Mouse (Mus musculus): ENCODE measurements at regions not wholly inside any gene's neighbourhood (a gene's known extent, or its start where the extent isn't known, plus 50 kb on each side); places are given as distances from the start of the nearest gene placed in this dataset.

DNA sequence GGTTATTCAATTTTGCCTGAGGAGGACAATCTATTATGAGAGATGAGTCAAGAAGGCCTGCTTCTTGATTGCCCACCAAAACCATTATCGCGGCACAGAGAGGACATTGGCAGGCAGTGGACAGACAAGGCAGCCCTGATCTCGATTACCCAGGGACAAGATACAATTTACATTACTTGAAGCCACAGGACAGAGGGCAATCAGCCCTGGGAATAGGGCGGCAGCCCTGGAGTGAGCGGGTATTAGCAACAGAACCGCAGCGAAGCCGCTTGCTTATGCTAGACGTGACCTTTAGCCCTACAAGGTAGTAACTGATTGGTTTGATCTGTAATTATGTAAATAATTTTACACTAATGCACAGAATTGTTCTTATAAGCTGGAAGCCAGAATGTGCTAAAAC is 586.0 kb upstream of the Pitx2 start:
- Histone ChIP-seq H3K4me3 (replicated peaks; ENCODE audit: low read length) (no peak overlapping the region), H3K27ac (no peak overlapping the region), H3K36me3 (replicated peaks; ENCODE audit: control insufficient read depth, insufficient read depth) (no peaks in the 10 kb centered on the region), H3K9ac (no peak overlapping the region), H3K27me3 (ENCODE audit: control insufficient read depth, insufficient read depth, low read length) (no peaks in the 10 kb centered on the region), H3K4me1 (replicated peaks; ENCODE audit: control insufficient read depth, insufficient read depth, low read length) (no peaks in the 10 kb centered on the region), H3K4me2 (replicated peaks) (no peak overlapping the region), H3K9me3 (ENCODE audit: control insufficient read depth, low read length) (no peaks in the 10 kb centered on the region)
- DNase-seq (ENCODE audit: low spot score) (no peak), ATAC-seq (ENCODE audit: low FRiP score) (no peak)
- WGBS, result 63% methylated on average over 9 of the region's 9 CpGs

DNA sequence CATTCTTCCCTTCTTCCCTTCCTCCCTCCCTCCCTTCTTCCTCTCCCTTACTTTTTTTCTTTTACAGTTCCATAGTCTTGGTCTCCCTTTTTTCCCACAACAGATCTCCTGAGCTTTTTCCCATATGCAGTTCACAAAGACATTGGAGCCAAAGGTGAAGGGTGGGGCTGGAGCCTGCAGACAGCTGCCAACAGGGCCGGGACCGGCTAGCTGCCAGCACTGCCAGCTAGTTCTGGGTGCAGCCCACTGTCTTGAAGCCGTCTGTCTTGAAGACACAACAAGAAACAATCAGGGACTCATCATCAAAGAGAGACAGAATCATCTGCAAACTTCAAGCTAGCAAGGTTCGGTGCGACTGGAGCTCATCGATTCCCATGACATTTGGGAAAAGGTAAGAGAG is 588.9 kb upstream of the Pitx2 start:
- Histone ChIP-seq H3K4me3 (replicated peaks; ENCODE audit: low read length) (no peak overlapping the region), H3K4me2 (replicated peaks) (no peak overlapping the region), H3K9ac (no peak overlapping the region), H3K9me3 (ENCODE audit: control insufficient read depth, low read length) (no peaks in the 10 kb centered on the region), H3K27ac (no peak overlapping the region), H3K4me1 (replicated peaks; ENCODE audit: control insufficient read depth, insufficient read depth, low read length) (no peaks in the 10 kb centered on the region), H3K27me3 (ENCODE audit: control insufficient read depth, insufficient read depth, low read length) (no peaks in the 10 kb centered on the region), H3K36me3 (replicated peaks; ENCODE audit: control insufficient read depth, insufficient read depth) (no peaks in the 10 kb centered on the region)
- 84% methylated on average over 6 of the region's 6 CpGs for WGBS
- no peak for ATAC-seq (ENCODE audit: low FRiP score)
- no peak for DNase-seq (ENCODE audit: low spot score)

DNA sequence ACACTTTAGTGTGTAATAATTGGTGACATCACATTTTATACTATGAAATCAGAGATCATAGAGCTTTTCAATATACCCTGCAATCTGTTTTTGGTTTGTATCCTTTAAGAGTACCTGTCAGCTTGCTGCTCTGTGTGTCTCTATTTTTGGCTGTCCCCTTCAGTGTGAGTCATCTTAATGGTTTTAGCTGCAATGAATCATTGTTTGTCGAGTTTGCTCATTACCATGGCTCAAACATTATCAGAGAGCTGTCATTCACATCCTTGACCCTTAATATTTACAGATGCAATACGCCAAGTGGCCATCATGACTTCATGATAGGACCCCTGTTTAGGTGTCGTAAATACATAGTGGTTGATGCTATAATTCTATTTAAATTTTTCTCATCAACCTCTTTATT is 591.0 kb upstream of the Pitx2 start:
- DNase-seq (ENCODE audit: low spot score), result no peak
- Histone ChIP-seq H3K36me3 (replicated peaks; ENCODE audit: control insufficient read depth, insufficient read depth) (no peaks in the 10 kb centered on the region), H3K27me3 (ENCODE audit: control insufficient read depth, insufficient read depth, low read length) (no peaks in the 10 kb centered on the region), H3K27ac (no peak overlapping the region), H3K4me2 (replicated peaks) (no peak overlapping the region), H3K9ac (no peak overlapping the region), H3K9me3 (ENCODE audit: control insufficient read depth, low read length) (no peaks in the 10 kb centered on the region), H3K4me3 (replicated peaks; ENCODE audit: low read length) (no peak overlapping the region), H3K4me1 (replicated peaks; ENCODE audit: control insufficient read depth, insufficient read depth, low read length) (no peaks in the 10 kb centered on the region)
- WGBS, result 86% methylated on average over 3 of the region's 3 CpGs
- no peak for ATAC-seq (ENCODE audit: low FRiP score)

DNA sequence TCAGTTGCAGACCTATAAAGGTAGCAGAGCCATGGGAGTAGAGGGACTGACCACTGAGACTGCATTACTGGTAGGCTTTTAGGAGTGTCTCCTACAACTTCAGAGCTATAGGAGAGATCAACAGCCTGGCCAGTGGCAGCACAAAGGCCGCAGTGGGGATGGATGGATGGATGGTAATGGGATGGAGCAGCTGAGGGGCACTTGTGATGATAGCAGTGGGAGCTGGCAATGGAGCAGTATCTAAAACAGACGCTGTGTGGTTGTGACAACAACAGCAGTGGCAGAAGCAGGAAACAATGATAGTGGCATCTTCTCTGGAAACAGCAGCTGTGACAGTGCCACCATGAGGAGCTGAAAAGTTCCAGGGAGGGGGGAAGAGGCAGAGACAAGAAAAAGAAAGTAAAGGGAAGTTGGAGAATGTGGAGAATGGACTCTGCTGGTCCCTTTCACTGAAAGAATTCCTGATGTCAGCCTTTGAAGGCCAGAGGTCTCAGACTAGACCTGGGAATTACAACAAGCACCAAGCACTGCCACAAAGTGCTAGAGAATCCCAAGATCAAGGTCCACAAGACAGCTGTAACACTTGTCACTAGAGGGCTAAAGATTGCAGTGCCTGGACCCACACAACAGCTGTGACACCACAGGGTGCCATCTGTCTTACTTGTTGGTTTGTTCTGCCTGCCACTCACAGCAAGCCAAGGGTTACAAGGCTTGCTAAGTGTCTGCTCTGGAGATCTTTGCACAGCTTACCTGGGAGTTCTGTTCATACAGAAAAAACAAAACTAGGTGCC is 624.1 kb upstream of the Pitx2 start:
- Histone ChIP-seq H3K4me1 (replicated peaks; ENCODE audit: control insufficient read depth, insufficient read depth, low read length) (no peaks in the 10 kb centered on the region), H3K27me3 (ENCODE audit: control insufficient read depth, insufficient read depth, low read length) (no peaks in the 10 kb centered on the region), H3K9ac (no peak overlapping the region), H3K9me3 (ENCODE audit: control insufficient read depth, low read length) (no peaks in the 10 kb centered on the region), H3K27ac (no peak overlapping the region), H3K36me3 (replicated peaks; ENCODE audit: control insufficient read depth, insufficient read depth) (no peaks in the 10 kb centered on the region), H3K4me2 (replicated peaks) (no peak overlapping the region), H3K4me3 (replicated peaks; ENCODE audit: low read length) (no peak overlapping the region)
- ATAC-seq (ENCODE audit: low FRiP score) (no peak), DNase-seq (ENCODE audit: low spot score) (no peak)
- 62% methylated on average over 2 of the region's 2 CpGs for WGBS

DNA sequence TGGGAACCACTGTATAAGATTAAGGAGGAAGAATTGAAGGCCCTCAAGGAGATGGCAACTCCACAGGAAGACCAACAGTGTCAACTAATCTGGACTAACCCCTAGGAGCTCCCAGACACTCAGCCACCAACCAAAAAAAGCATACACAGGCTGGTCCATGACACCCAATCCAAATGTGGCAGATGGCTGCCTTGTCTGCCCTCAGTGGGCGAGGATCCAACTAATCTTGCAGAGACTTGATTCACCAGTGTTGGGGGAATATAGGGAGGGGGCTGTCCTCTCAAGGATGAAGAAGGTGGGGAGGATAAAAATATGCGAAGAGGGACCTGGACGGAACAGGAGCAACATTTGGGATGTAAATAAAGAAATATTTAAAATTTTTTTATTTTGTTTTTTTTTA is 629.1 kb upstream of the Pitx2 start:
- no peak for ATAC-seq (ENCODE audit: low FRiP score)
- Histone ChIP-seq H3K27me3 (ENCODE audit: control insufficient read depth, insufficient read depth, low read length) (no peaks in the 10 kb centered on the region), H3K27ac (no peak overlapping the region)

DNA sequence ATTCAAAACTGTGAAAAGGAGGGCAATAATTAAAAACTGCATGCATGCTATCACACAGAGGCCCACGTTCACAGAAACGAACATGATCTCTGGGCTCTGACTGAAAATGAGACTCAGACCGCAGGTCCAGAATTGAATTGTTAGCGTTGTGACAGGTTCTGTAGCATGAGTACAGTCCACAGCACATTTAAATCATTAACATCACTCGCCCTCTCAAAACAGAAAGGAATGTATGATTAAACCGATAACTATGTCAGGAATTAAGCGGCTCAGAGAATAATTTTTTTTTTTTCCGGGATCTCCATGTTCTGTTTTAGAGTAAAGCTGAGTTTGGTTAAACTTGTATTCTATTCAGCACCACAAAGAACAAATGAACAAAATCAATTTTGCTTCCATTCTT is 634.3 kb upstream of the Pitx2 start:
- no peak overlapping the region for H3K4me2 ChIP-seq (replicated peaks)
- DNase-seq (ENCODE audit: low spot score), result no peak
- no peak overlapping the region for H3K9ac ChIP-seq
- no peak overlapping the region for H3K4me3 ChIP-seq (replicated peaks; ENCODE audit: low read length)
- no peaks in the 10 kb centered on the region for H3K27me3 ChIP-seq (ENCODE audit: control insufficient read depth, insufficient read depth, low read length)
- no peaks in the 10 kb centered on the region for H3K36me3 ChIP-seq (replicated peaks; ENCODE audit: control insufficient read depth, insufficient read depth)
- no peaks in the 10 kb centered on the region for H3K4me1 ChIP-seq (replicated peaks; ENCODE audit: control insufficient read depth, insufficient read depth, low read length)
- H3K9me3 ChIP-seq (ENCODE audit: control insufficient read depth, low read length), result no peaks in the 10 kb centered on the region
- no peak for ATAC-seq (ENCODE audit: low FRiP score)
- WGBS, result 76% methylated on average over 8 of the region's 8 CpGs
- H3K27ac ChIP-seq, result no peak overlapping the region

More for the DNA sequence above, 629.1 kb upstream of the Pitx2 start:
- no peaks in the 10 kb centered on the region for H3K36me3 ChIP-seq (replicated peaks; ENCODE audit: control insufficient read depth, insufficient read depth)
- H3K9me3 ChIP-seq (ENCODE audit: control insufficient read depth, low read length), result no peaks in the 10 kb centered on the region
- no peak for DNase-seq (ENCODE audit: low spot score)
- H3K4me3 ChIP-seq (replicated peaks; ENCODE audit: low read length), result no peak overlapping the region
- H3K9ac ChIP-seq, result no peak overlapping the region
- 94% methylated on average over 3 of the region's 3 CpGs for WGBS
- H3K4me1 ChIP-seq (replicated peaks; ENCODE audit: control insufficient read depth, insufficient read depth, low read length), result no peaks in the 10 kb centered on the region
- no peak overlapping the region for H3K4me2 ChIP-seq (replicated peaks)

DNA sequence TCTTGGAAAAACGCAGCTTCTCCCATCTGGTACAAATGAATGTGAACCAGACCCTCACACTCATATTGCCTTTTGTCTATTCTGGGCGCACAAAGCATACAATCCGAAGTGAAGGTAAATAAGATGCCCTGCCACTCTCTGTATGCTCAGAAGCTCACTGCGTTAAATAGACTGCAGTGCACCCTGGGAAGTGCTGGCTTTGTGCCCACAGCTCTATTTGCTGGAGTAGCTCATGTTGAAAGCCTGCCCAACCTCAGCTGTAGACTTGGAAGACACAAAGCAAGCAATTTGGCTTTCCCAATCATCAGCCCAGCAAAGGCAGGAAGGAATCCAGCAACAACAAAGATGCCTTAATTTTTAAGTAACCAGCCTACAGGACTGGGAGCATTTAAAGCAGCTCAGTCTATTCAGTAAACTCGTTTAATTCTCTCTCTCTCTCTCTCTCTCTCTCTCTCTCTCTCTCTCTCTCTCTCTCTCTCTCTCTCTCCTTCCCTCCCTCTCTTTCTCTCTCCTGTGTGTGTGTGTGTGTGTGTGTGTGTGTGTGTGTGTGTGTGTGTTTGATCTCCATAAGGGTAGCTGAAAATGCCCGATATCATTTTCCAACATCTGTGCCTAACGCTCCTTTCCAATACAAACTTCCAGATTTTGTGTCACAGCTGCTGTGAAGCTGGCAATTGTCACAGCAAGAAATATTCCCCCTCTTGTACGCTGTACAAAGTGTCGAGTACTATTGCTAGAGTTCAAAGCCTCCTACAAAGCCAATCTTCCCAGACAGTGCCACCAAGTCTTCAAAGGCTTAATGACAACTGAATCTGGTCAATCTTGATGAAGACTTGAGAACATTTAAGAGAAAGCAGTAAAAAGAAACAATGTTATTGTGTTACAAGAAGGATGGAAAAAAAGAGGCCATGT is 650.5 kb upstream of the Fam241a start:
- DNase-seq (ENCODE audit: low spot score), result peak; percentile 88
- H3K27ac ChIP-seq, result peak overlapping the region; percentile 60; the same call in 1 of the 2 replicates
- WGBS, result 41% methylated on average over 9 of the region's 9 CpGs
- H3K27me3 ChIP-seq (ENCODE audit: control insufficient read depth, insufficient read depth, low read length), result no peaks in the 10 kb centered on the region
- H3K4me3 ChIP-seq (replicated peaks; ENCODE audit: low read length), result no peak overlapping the region
- no peaks in the 10 kb centered on the region for H3K9me3 ChIP-seq (ENCODE audit: control insufficient read depth, low read length)
- ATAC-seq (ENCODE audit: low FRiP score), result peak; percentile 98
- H3K9ac ChIP-seq, result no peak overlapping the region
- no peaks in the 10 kb centered on the region for H3K4me1 ChIP-seq (replicated peaks; ENCODE audit: control insufficient read depth, insufficient read depth, low read length)
- no peak overlapping the region for H3K4me2 ChIP-seq (replicated peaks)
- no peaks in the 10 kb centered on the region for H3K36me3 ChIP-seq (replicated peaks; ENCODE audit: control insufficient read depth, insufficient read depth)

DNA sequence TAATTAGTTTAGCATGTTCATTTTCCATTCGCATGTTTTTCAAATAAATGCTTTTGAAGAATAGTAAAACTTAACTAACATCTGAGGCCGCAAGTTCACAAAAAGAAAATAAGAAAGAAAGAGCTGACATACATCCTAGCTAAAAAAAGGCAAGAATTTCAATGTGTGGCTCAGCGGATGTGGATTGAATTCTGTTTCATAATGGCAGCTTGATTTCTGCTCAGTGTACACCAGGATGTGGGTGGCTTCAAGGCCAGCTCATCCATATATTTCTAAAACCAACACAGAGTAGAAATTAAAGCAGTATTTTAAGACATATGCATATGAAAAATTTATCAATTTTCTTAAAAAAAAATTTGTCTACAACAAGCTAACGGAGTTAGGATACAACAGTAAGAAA is 629.3 kb upstream of the Fam241a start:
- no peaks in the 10 kb centered on the region for H3K27me3 ChIP-seq (ENCODE audit: control insufficient read depth, insufficient read depth, low read length)
- ATAC-seq (ENCODE audit: low FRiP score) (no peak), DNase-seq (ENCODE audit: low spot score) (no peak)
- WGBS, result 88% methylated on average over 4 of the region's 4 CpGs
- no peak overlapping the region for H3K27ac ChIP-seq
- H3K36me3 ChIP-seq (replicated peaks; ENCODE audit: control insufficient read depth, insufficient read depth), result no peaks in the 10 kb centered on the region
- H3K9ac ChIP-seq, result no peak overlapping the region
- no peak overlapping the region for H3K4me2 ChIP-seq (replicated peaks)
- no peaks in the 10 kb centered on the region for H3K9me3 ChIP-seq (ENCODE audit: control insufficient read depth, low read length)
- 0 out of 2 replicates have a peak, but pooled peaks cover 3% of the 10 kb centered on the region for H3K4me1 ChIP-seq (replicated peaks; ENCODE audit: control insufficient read depth, insufficient read depth, low read length)
- H3K4me3 ChIP-seq (replicated peaks; ENCODE audit: low read length), result no peak overlapping the region

DNA sequence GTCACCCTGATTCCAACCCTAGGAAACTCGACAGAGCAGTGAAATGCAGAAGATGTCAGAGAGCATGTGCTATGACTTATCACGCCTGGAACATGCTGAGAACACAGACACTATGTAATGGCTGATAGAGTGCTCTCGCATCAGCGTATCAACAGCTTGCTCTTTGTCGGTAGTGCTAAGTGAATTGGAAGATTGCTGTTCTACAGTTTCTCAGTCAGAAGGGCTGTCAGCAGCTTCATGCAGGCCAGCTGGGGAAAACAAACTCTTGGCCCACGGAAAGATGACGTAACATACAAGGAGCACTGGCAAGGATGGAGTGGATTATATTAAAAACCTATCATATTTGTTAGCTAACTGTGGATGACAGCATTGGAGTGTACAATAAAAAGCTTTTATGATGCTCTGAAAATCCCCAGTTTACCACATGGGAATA is 624.6 kb upstream of the Fam241a start:
- Histone ChIP-seq H3K27ac (no peak overlapping the region; the same call in 1 of the 2 replicates), H3K27me3 (ENCODE audit: control insufficient read depth, insufficient read depth, low read length) (no peaks in the 10 kb centered on the region), H3K9me3 (ENCODE audit: control insufficient read depth, low read length) (no peaks in the 10 kb centered on the region), H3K36me3 (replicated peaks; ENCODE audit: control insufficient read depth, insufficient read depth) (no peaks in the 10 kb centered on the region), H3K4me2 (replicated peaks) (peak overlapping the region; percentile 32), H3K9ac (no peak overlapping the region), H3K4me1 (replicated peaks; ENCODE audit: control insufficient read depth, insufficient read depth, low read length) (peaks cover 14% of the 10 kb centered on the region; the same call in 1 of the 2 replicates), H3K4me3 (replicated peaks; ENCODE audit: low read length) (no peak overlapping the region)
- ATAC-seq (ENCODE audit: low FRiP score) (peak; percentile 78), DNase-seq (ENCODE audit: low spot score) (peak; percentile 51)
- WGBS, result 45% methylated on average over 7 of the region's 7 CpGs
